Mouse (Mus musculus): ENCODE data around the gene Paxip1.

DNA sequence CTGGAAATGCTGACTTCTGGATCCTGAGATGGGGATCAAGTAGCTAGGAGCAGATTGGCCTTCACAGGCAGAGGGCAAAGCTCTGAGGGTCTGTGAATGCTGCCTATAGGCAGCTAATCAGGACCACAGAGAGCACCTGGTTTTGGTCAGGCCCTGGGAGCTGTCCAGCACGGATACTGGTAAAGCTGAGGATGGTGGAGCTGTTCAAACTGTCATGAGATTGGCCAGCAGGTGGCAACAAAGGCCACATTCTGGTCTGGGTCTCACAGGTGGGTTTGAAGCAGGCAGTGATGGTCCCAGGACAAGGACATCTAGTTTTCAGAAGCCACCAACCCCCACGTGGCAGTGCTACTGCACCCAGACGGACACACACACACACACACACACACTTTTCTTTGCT, 54.3 kb downstream of the Paxip1 start:
- no peak for TF ChIP-seq MAFK (IDR thresholded peaks at IDR 0.05; ENCODE audit: insufficient read depth, low read depth, low read length)
- TF ChIP-seq ZNF384 (IDR thresholded peaks at IDR 0.05; ENCODE audit: low read depth, low read length) = 0 out of 2 replicates have a peak, but pooled peaks have one; percentile 17
- peak; percentile 40; the same call in 1 of the 2 replicates for TF ChIP-seq ZC3H11A (IDR thresholded peaks at IDR 0.05; ENCODE audit: borderline replicate concordance, low read depth, low read length)

Data from ES-E14 (cell line).